Mouse (Mus musculus) CD4-positive, CD25-positive, alpha-beta regulatory T cell, adult 2 months (primary cell): ENCODE measurements around the gene Mettl7b.

ENCODE experiments used
- DNase-seq: peaks from one replicate; pipeline ENCODE4 v3.0.0-alpha.2; 2012; ENCODE audit warnings: low read depth, low spot score

The Mettl7b gene

GRCm38 (mm10) chr10:128947496-128947895, 13.3 kb downstream of the Mettl7b start:
- DNase-seq: no peak

GRCm38 (mm10) chr10:128945675-128946074, 15.1 kb downstream of the Mettl7b start:
- peak; percentile 54 for DNase-seq

GRCm38 (mm10) chr10:128940475-128941061, 20.2 kb downstream of the Mettl7b start:
- DNase-seq: peak; percentile 58

GRCm38 (mm10) chr10:128938974-128939373, 21.8 kb downstream of the Mettl7b start:
- no peak for DNase-seq

GRCm38 (mm10) chr10:128938457-128938856, 22.3 kb downstream of the Mettl7b start:
- DNase-seq: no peak

- DNase-seq: no peak
Measured at GRCm38 (mm10) chr10:128937756-128938390, 22.9 kb downstream of the Mettl7b start.

GRCm38 (mm10) chr10:128935826-128936440, 24.9 kb downstream of the Mettl7b start:
- no peak for DNase-seq

- no peak for DNase-seq
Measured at GRCm38 (mm10) chr10:128934997-128935787, 25.6 kb downstream of the Mettl7b start.

- no peak for DNase-seq
Measured at GRCm38 (mm10) chr10:128933976-128934721, 26.6 kb downstream of the Mettl7b start.

GRCm38 (mm10) chr10:128933574-128933973, 27.2 kb downstream of the Mettl7b start, which contains the start of gene Itga7:
TSS of gene Itga7 (plus strand) at chr10:128933818.
- DNase-seq: peak; percentile 61

GRCm38 (mm10) chr10:128931441-128931840, 29.3 kb downstream of the Mettl7b start:
- DNase-seq: no peak

GRCm38 (mm10) chr10:128929638-128930378, 31.0 kb downstream of the Mettl7b start:
- DNase-seq: no peak

- no peak for DNase-seq
Measured at GRCm38 (mm10) chr10:128928356-128928755, 32.4 kb downstream of the Mettl7b start.

GRCm38 (mm10) chr10:128923935-128924334, 36.9 kb downstream of the Mettl7b start, which contains the start of gene Bloc1s1:
TSS of gene Bloc1s1 (minus strand) at chr10:128924035.
- no peak for DNase-seq

- DNase-seq: peak; percentile 92
Measured at GRCm38 (mm10) chr10:128923013-128923691, 37.6 kb downstream of the Mettl7b start.

GRCm38 (mm10) chr10:128922822-128923012, 38.1 kb downstream of the Mettl7b start, which contains the start of gene Rdh5:
TSS of gene Rdh5 (minus strand) at chr10:128922888.
- DNase-seq: no peak

- DNase-seq: no peak
Measured at GRCm38 (mm10) chr10:128921883-128922821, 38.6 kb downstream of the Mettl7b start.

GRCm38 (mm10) chr10:128921251-128921650, 39.5 kb downstream of the Mettl7b start:
- no peak for DNase-seq

GRCm38 (mm10) chr10:128920736-128921161, 40.0 kb downstream of the Mettl7b start:
- DNase-seq: no peak
